Mouse (Mus musculus): Measurements from ENCODE around the gene Ppfia4. TPM values are rescaled to one million over a fixed set of nuclear protein-coding genes. Genes with fewer than 3 reads are reported as not detected.

Gene Ppfia4
- polyA plus RNA-seq (2014; fragmentation: Illumina TruSeq; extraction: RNeasy Lipid Tissue Mini Kit (QIAGEN cat#74804); ENCODE audit: low replicate concordance) = 0.82 TPM

GRCm38 (mm10) chr1:134332770-134333271 is at the start of gene Ppfia4:
Gene Ppfia4, minus strand, starts transcription at chr1:134332928.

GRCm38 (mm10) chr1:134361857-134362212 is 29.1 kb upstream of the Ppfia4 start, which contains the start of gene Tmem183a:
Gene Tmem183a, minus strand, starts transcription at chr1:134361979.

DNA sequence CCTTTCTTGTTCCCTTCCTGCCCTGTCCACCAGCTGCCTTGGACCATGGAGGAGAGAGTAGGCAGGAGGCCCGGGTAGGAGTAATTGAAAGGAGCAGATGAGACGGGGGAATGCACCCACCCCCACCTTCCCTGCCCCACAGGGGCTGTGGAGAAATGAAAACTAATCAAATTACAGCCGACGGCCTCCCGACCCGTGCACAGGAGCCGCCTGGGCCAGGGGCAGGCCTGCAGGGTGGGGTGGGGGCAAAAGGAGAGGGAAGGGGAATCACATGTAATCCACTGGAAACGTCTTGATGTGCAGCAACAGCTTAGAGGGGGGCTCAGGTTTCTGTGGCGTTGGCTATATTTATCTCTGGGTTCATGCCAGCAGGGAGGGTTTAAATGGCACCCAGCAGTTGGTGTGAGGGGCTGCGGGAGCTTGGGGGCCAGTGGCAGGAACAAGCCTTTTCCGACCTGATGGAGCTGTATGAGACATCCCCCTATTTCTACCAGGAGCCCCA is 43.1 kb downstream of the Ppfia4 start, which contains the start of gene Myog:
Gene Myog, plus strand, starts transcription at position 392 of the 502 bp plus-strand sequence.

Other genes starting within 250 kb of the Ppfia4 start
- gene Chit1, start 221.7 kb downstream of the Ppfia4 start, polyA plus RNA-seq (2014; fragmentation: Illumina TruSeq; extraction: RNeasy Lipid Tissue Mini Kit (QIAGEN cat#74804); ENCODE audit: low replicate concordance) = not detected
- gene Chil1, start 150.8 kb downstream of the Ppfia4 start, polyA plus RNA-seq (2014; fragmentation: Illumina TruSeq; extraction: RNeasy Lipid Tissue Mini Kit (QIAGEN cat#74804); ENCODE audit: low replicate concordance) = not detected
- gene Mybph, start 139.5 kb downstream of the Ppfia4 start, polyA plus RNA-seq (2014; fragmentation: Illumina TruSeq; extraction: RNeasy Lipid Tissue Mini Kit (QIAGEN cat#74804); ENCODE audit: low replicate concordance) = not detected
- 0.52 TPM for gene Adora1, start 97.5 kb downstream of the Ppfia4 start, polyA plus RNA-seq (2014; fragmentation: Illumina TruSeq; extraction: RNeasy Lipid Tissue Mini Kit (QIAGEN cat#74804); ENCODE audit: low replicate concordance)
- gene Myog, start 42.9 kb downstream of the Ppfia4 start, polyA plus RNA-seq (2014; fragmentation: Illumina TruSeq; extraction: RNeasy Lipid Tissue Mini Kit (QIAGEN cat#74804); ENCODE audit: low replicate concordance) = not detected
- 186 TPM for gene Tmem183a, start 29.1 kb upstream of the Ppfia4 start, polyA plus RNA-seq (2014; fragmentation: Illumina TruSeq; extraction: RNeasy Lipid Tissue Mini Kit (QIAGEN cat#74804); ENCODE audit: low replicate concordance)
- not detected for gene 4933406M09Rik, start 53.0 kb upstream of the Ppfia4 start, polyA plus RNA-seq (2014; fragmentation: Illumina TruSeq; extraction: RNeasy Lipid Tissue Mini Kit (QIAGEN cat#74804); ENCODE audit: low replicate concordance)
- gene Cyb5r1, start 72.6 kb upstream of the Ppfia4 start, polyA plus RNA-seq (2014; fragmentation: Illumina TruSeq; extraction: RNeasy Lipid Tissue Mini Kit (QIAGEN cat#74804); ENCODE audit: low replicate concordance) = 6.0 TPM
- gene Adipor1, start 82.5 kb upstream of the Ppfia4 start, polyA plus RNA-seq (2014; fragmentation: Illumina TruSeq; extraction: RNeasy Lipid Tissue Mini Kit (QIAGEN cat#74804); ENCODE audit: low replicate concordance) = 51.6 TPM
- gene Klhl12, start 122.6 kb upstream of the Ppfia4 start, polyA plus RNA-seq (2014; fragmentation: Illumina TruSeq; extraction: RNeasy Lipid Tissue Mini Kit (QIAGEN cat#74804); ENCODE audit: low replicate concordance) = 15.7 TPM
- 45.4 TPM for gene Rabif, start 161.7 kb upstream of the Ppfia4 start, polyA plus RNA-seq (2014; fragmentation: Illumina TruSeq; extraction: RNeasy Lipid Tissue Mini Kit (QIAGEN cat#74804); ENCODE audit: low replicate concordance)
- not detected for gene Mgat4e, start 216.8 kb upstream of the Ppfia4 start, polyA plus RNA-seq (2014; fragmentation: Illumina TruSeq; extraction: RNeasy Lipid Tissue Mini Kit (QIAGEN cat#74804); ENCODE audit: low replicate concordance)
- 10.7 TPM for gene Kdm5b, start 227.2 kb upstream of the Ppfia4 start, polyA plus RNA-seq (2014; fragmentation: Illumina TruSeq; extraction: RNeasy Lipid Tissue Mini Kit (QIAGEN cat#74804); ENCODE audit: low replicate concordance)

Data from small intestine, adult 10 weeks (tissue).